Comparison of ENCODE assay signal across 34 mouse cellular contexts in genomic region chr8:78290274-78290673, GRCm38 (mm10).
A peak's percentile ranks its signal among the peaks of the same experiment; 100 is the strongest.
DNase-seq lines count a peak whose midpoint lies in the region; ATAC-seq lines count a peak whose summit lies in the region.
"Had no signal": no experiment of that assay in that cellular context is flagged by ENCODE, and none has a peak within 500 bp of the region (broad histone marks: within the 10 kb centered on the region; RNA-seq: fewer than 3 reads in every experiment).

No protein-coding gene starts in this region.

- H3K27me3 ChIP-seq in liver, embryonic 11.5 days (replicated peaks; ENCODE audit: control insufficient read depth, insufficient read depth, low read length), result no peaks in the 10 kb centered on the region
- H3K27me3 ChIP-seq in liver, embryonic 12.5 days (replicated peaks), result no peaks in the 10 kb centered on the region
- no peaks in the 10 kb centered on the region for H3K27me3 ChIP-seq in forebrain, embryonic 11.5 days (ENCODE audit: control insufficient read depth, insufficient read depth, low read length)
- H3K27me3 ChIP-seq: CH12.LX; forebrain, embryonic 12.5 days; hindbrain, embryonic 15.5 days; kidney, embryonic 15.5 days; lung, embryonic 15.5 days; megakaryocyte, embryonic 14.5 days; midbrain, embryonic 12.5 days; neural tube, embryonic 13.5 days had no signal

- no peak overlapping the region for H3K27ac ChIP-seq in liver, embryonic 11.5 days (ENCODE audit: low read depth, low read length)
- H3K27ac ChIP-seq in liver, embryonic 12.5 days, result no peak overlapping the region
- H3K27ac ChIP-seq in forebrain, embryonic 11.5 days (ENCODE audit: low read depth, low read length), result no peak overlapping the region
- H3K27ac ChIP-seq: forebrain, embryonic 12.5 days; heart, embryonic 10.5 days; hindbrain, embryonic 15.5 days; kidney, embryonic 15.5 days; layer of hippocampus, adult 2 months; left cerebral cortex, adult 2 months; lung, embryonic 15.5 days; midbrain, embryonic 12.5 days; neural tube, embryonic 13.5 days had no signal

- no peak overlapping the region for H3K4me2 ChIP-seq in liver, embryonic 11.5 days
- no peak overlapping the region for H3K4me2 ChIP-seq in liver, embryonic 12.5 days
- no peak overlapping the region for H3K4me2 ChIP-seq in forebrain, embryonic 11.5 days (ENCODE audit: low read depth, low read length, severe bottlenecking)
- H3K4me2 ChIP-seq: forebrain, embryonic 12.5 days; hindbrain, embryonic 15.5 days; kidney, embryonic 15.5 days; lung, embryonic 15.5 days; midbrain, embryonic 12.5 days; neural tube, embryonic 13.5 days had no signal

- DNase-seq in cerebellum, postnatal 10 days, result peak; percentile 76 to 79
- peak; percentile 17 to 29 for DNase-seq in heart, postnatal 10 days
- DNase-seq in heart, adult 18-20 months, result no peak
- peak; percentile 20 for DNase-seq in liver, embryonic 11.5 days (ENCODE audit: low spot score)
- no peak for DNase-seq in neural tube, embryonic 10.5 days (ENCODE audit: extremely low spot score, low spot score)
- no peak for DNase-seq in forebrain, embryonic 11.5 days (ENCODE audit: low spot score)
- DNase-seq: adrenal gland, adult 2 months; cerebellum, adult 11 months; cerebellum, adult 9-10 months; forebrain, postnatal 0 days; kidney, adult 18-20 months; kidney, postnatal 36 days; liver; lung, postnatal 4 days; right cerebral cortex, postnatal 4 days; thymus, adult 2 months; thymus, postnatal 36 days had no signal

- intact Hi-C loops in heart, postnatal 10 days (cut with DNase I), result no loop called here

- no peaks in the 10 kb centered on the region for H3K9me3 ChIP-seq in liver, embryonic 11.5 days (ENCODE audit: control insufficient read depth, low read length)
- no peaks in the 10 kb centered on the region for H3K9me3 ChIP-seq in liver, embryonic 12.5 days (replicated peaks)
- no peaks in the 10 kb centered on the region for H3K9me3 ChIP-seq in forebrain, embryonic 11.5 days (ENCODE audit: control insufficient read depth, low read length)
- H3K9me3 ChIP-seq: forebrain, embryonic 12.5 days; heart, embryonic 10.5 days; hindbrain, embryonic 15.5 days; kidney, embryonic 15.5 days; lung, embryonic 15.5 days; megakaryocyte, embryonic 14.5 days; midbrain, embryonic 12.5 days; neural tube, embryonic 13.5 days had no signal

- H3K4me1 ChIP-seq in liver, embryonic 11.5 days (replicated peaks; ENCODE audit: control insufficient read depth, insufficient read depth, low read length), result no peaks in the 10 kb centered on the region
- no peaks in the 10 kb centered on the region for H3K4me1 ChIP-seq in liver, embryonic 12.5 days
- H3K4me1 ChIP-seq in forebrain, embryonic 11.5 days (replicated peaks; ENCODE audit: control insufficient read depth, insufficient read depth, low read length), result no peaks in the 10 kb centered on the region
- H3K4me1 ChIP-seq: heart, embryonic 10.5 days; hindbrain, embryonic 15.5 days; kidney, embryonic 15.5 days; lung, embryonic 15.5 days; megakaryocyte, embryonic 14.5 days; neural tube, embryonic 13.5 days had no signal

- no peak overlapping the region for H3K4me3 ChIP-seq in liver, embryonic 11.5 days (ENCODE audit: low read depth, low read length)
- H3K4me3 ChIP-seq in liver, embryonic 12.5 days, result no peak overlapping the region
- H3K4me3 ChIP-seq in forebrain, embryonic 11.5 days (ENCODE audit: low read depth, low read length), result no peak overlapping the region
- H3K4me3 ChIP-seq: erythroblast, embryonic 14.5 days; forebrain, embryonic 12.5 days; heart, embryonic 10.5 days; hindbrain, embryonic 15.5 days; kidney, embryonic 15.5 days; layer of hippocampus, adult 2 months; left cerebral cortex, adult 2 months; lung, embryonic 15.5 days; megakaryocyte, embryonic 14.5 days; midbrain, embryonic 12.5 days; myocyte; neural tube, embryonic 13.5 days had no signal

- no peak overlapping the region for H3K9ac ChIP-seq in liver, embryonic 11.5 days (ENCODE audit: low read depth, low read length)
- H3K9ac ChIP-seq in liver, embryonic 12.5 days, result no peak overlapping the region
- H3K9ac ChIP-seq in forebrain, embryonic 11.5 days (ENCODE audit: low read length), result no peak overlapping the region
- H3K9ac ChIP-seq: forebrain, embryonic 12.5 days; forebrain, postnatal 0 days; hindbrain, embryonic 15.5 days; kidney, embryonic 15.5 days; lung, embryonic 15.5 days; midbrain, embryonic 12.5 days; neural tube, embryonic 13.5 days had no signal

- no peak for ATAC-seq in cerebellum, adult (ENCODE audit: insufficient number of reproducible peaks, low FRiP score, low TSS enrichment)
- no peak for ATAC-seq in liver, embryonic 11.5 days (replicated peaks; ENCODE audit: low FRiP score)
- ATAC-seq in liver, embryonic 12.5 days, result no peak
- no peak for ATAC-seq in forebrain, embryonic 11.5 days (replicated peaks; ENCODE audit: low FRiP score)
- ATAC-seq: activated CD4-positive, CD25-positive, alpha-beta regulatory T cell, adult 4 months; forebrain, postnatal 0 days; Patski had no signal

- WGBS in liver, embryonic 11.5 days, result 51% methylated on average over 7 of the region's 7 CpGs
- WGBS in liver, embryonic 12.5 days (ENCODE audit: insufficient replicate concordance), result 57% methylated on average over 7 of the region's 7 CpGs
- 53% methylated on average over 7 of the region's 7 CpGs for WGBS in forebrain, embryonic 11.5 days

- no peaks in the 10 kb centered on the region for H3K36me3 ChIP-seq in liver, embryonic 11.5 days (ENCODE audit: control insufficient read depth, insufficient read depth, low read length)
- H3K36me3 ChIP-seq in liver, embryonic 12.5 days, result no peaks in the 10 kb centered on the region
- H3K36me3 ChIP-seq in forebrain, embryonic 11.5 days (ENCODE audit: control insufficient read depth, insufficient read depth, low read length), result no peaks in the 10 kb centered on the region
- H3K36me3 ChIP-seq: forebrain, embryonic 12.5 days; heart, embryonic 10.5 days; hindbrain, embryonic 15.5 days; kidney, embryonic 15.5 days; lung, embryonic 15.5 days; midbrain, embryonic 12.5 days; neural tube, embryonic 13.5 days had no signal

Comparison
In these comparisons a context has a peak if more than half of its experiments do, and no peak if none do; other contexts are left out.
1. DNase-seq: peak in cerebellum, postnatal 10 days (2 of 2), heart, postnatal 10 days (2 of 2) and liver, embryonic 11.5 days (single experiment); none in heart, adult 18-20 months (0 of 2), neural tube, embryonic 10.5 days (single experiment) and forebrain, embryonic 11.5 days (single experiment).